Mouse (Mus musculus) myocyte (in vitro differentiated cells): Measurements from ENCODE around the gene Chm. TPM values are rescaled to one million over a fixed set of nuclear protein-coding genes. Genes with fewer than 3 reads are reported as not detected.

Experiments
- H3K27me3 ChIP-seq: one replicate; pipeline ENCODE4 v1.6.1; 2011; ENCODE audit not compliant: control insufficient read depth, insufficient read depth, insufficient read length
- H3K36me3 ChIP-seq: one replicate; pipeline ENCODE4 v1.6.1; 2011; ENCODE audit not compliant: control insufficient read depth, insufficient read depth
- H3K4me2 ChIP-seq: one replicate; pipeline ENCODE4 v1.6.1; 2011; ENCODE audit warnings: low read depth, control low read depth
- H3K4me3 ChIP-seq: one replicate; pipeline ENCODE4 v1.5.1; 2011; ENCODE audit warnings: mild to moderate bottlenecking, control low read depth, moderate library complexity
- H3K79me2 ChIP-seq: one replicate; pipeline ENCODE4 v1.6.1; 2011; ENCODE audit not compliant: control insufficient read depth, insufficient read depth
- H3ac ChIP-seq: one replicate; pipeline ENCODE4 v1.6.1; 2011; ENCODE audit not compliant: control insufficient read depth, insufficient read length
- CEBPB ChIP-seq: IDR thresholded peaks from 2 replicates; pipeline ENCODE4 v1.6.1; 2011; ENCODE audit warnings: mild to moderate bottlenecking, moderate library complexity; ENCODE audit not compliant: poor library complexity, insufficient read depth, severe bottlenecking
- E2F4 ChIP-seq: IDR thresholded peaks from one replicate; pipeline ENCODE4 v1.6.1; 2011; ENCODE audit warnings: mild to moderate bottlenecking, control low read depth, moderate library complexity; ENCODE audit not compliant: insufficient read depth
- MAX ChIP-seq: IDR thresholded peaks from one replicate; pipeline ENCODE4 v1.6.1; 2011; ENCODE audit warnings: low read depth, mild to moderate bottlenecking, control low read depth
- MYOD1 ChIP-seq, 3 experiments: IDR thresholded peaks; one replicate each; pipeline ENCODE4 v1.6.1; 2011; ENCODE audit warnings: control low read depth in 2 of 3, low read depth in 2 of 3, mild to moderate bottlenecking in 2 of 3, moderate library complexity in 1 of 3; ENCODE audit not compliant: insufficient read length in 2 of 3, control insufficient read depth in 1 of 3
- MYOG ChIP-seq, 3 experiments: IDR thresholded peaks; one replicate each; pipeline ENCODE4 v1.6.1; 2011; ENCODE audit warnings: control low read depth in 2 of 3, low read depth in 2 of 3, mild to moderate bottlenecking in 2 of 3; ENCODE audit not compliant: insufficient read length in 2 of 3, control insufficient read depth in 1 of 3, insufficient read depth in 1 of 3
- POLR2A ChIP-seq: IDR thresholded peaks from one replicate; pipeline ENCODE4 v1.6.1; 2011; ENCODE audit warnings: low read depth, mild to moderate bottlenecking, control low read depth, moderate library complexity; ENCODE audit not compliant: insufficient read length
- POLR2AphosphoS2 ChIP-seq: IDR thresholded peaks from one replicate; pipeline ENCODE4 v1.6.1; 2011; ENCODE audit warnings: low read depth, control low read depth; ENCODE audit not compliant: insufficient read length
- REST ChIP-seq: IDR thresholded peaks from one replicate; pipeline ENCODE4 v1.6.1; 2011; ENCODE audit warnings: mild to moderate bottlenecking, control low read depth, moderate library complexity; ENCODE audit not compliant: insufficient read depth, insufficient read length
- SRF ChIP-seq: IDR thresholded peaks from one replicate; pipeline ENCODE4 v1.6.1; 2011; ENCODE audit warnings: low read depth; ENCODE audit not compliant: control insufficient read depth, insufficient read length
- TCF12 ChIP-seq: IDR thresholded peaks from one replicate; pipeline ENCODE4 v1.6.1; 2011; ENCODE audit warnings: mild to moderate bottlenecking, control low read depth; ENCODE audit not compliant: poor library complexity, insufficient read depth, severe bottlenecking
- TCF3 ChIP-seq: IDR thresholded peaks from one replicate; pipeline ENCODE4 v1.6.1; 2011; ENCODE audit warnings: low read depth, control low read depth; ENCODE audit not compliant: insufficient read length
- USF1 ChIP-seq: IDR thresholded peaks from one replicate; pipeline ENCODE4 v1.6.1; 2011; ENCODE audit warnings: low read depth, mild to moderate bottlenecking, control low read depth, moderate library complexity
- polyA plus RNA-seq: library from polyadenylated mRNA; unstranded; fragments of >200 nt; fragmentation: generic; extraction: Trizol; gene quantifications from one replicate; pipeline ENCODE4 v1.2.1, GENCODE M21; 2012; ENCODE audit warnings: missing spikeins

The Chm gene
- polyA plus RNA-seq, 1 experiment, result 1.7 TPM

- peaks cover 17% of the 10 kb centered on the region for H3K79me2 ChIP-seq
- H3K27me3 ChIP-seq, result no peaks in the 10 kb centered on the region
- H3ac ChIP-seq, result no peak overlapping the region
- no peak overlapping the region for H3K4me2 ChIP-seq
- H3K4me3 ChIP-seq, result no peak overlapping the region
- TF ChIP-seq POLR2A (no peak), TCF12 (no peak), TCF3 (no peak), MYOD1 (IDR thresholded peaks at IDR 0.05; ENCODE audit: control insufficient read depth in 1 of 3, insufficient read length in 2 of 3, low read depth in 2 of 3) (no peak), MYOG (IDR thresholded peaks at IDR 0.05; ENCODE audit: control insufficient read depth in 1 of 3, insufficient read depth in 1 of 3, insufficient read length in 2 of 3, low read depth in 2 of 3) (no peak)
- no peaks in the 10 kb centered on the region for H3K36me3 ChIP-seq
These were observed 13.0 kb downstream of the Chm start for GRCm38 (mm10) chrX:113172271-113172670.

DNA sequence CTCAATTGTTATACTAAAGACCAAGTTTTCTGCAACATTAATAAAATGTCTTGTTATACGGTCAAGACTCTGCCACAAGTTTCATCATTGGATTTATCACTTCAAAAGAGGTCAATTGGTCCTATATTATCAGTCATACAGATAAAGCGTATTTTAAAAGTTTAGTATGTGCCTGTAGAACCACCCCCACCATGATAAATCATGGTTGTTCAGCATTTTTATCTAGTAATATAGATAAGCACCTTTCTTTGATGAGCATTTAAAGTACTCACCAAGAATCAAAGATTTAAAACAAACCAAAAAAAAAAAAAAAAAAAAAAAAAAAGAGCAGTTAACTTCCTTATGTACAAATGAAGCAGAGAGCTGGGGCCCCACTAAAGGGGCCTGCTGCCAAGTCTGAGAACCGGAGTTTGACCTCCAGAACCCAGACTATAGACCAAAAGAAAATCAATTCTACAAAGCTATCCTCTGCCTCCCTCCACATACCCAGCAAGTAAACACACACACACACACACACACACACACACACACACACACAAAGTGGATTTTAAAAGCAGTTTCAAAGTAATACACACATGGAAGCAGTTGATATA lies 25.0 kb downstream of the Chm start:
- Histone ChIP-seq H3K27me3 (no peaks in the 10 kb centered on the region), H3K4me3 (no peak overlapping the region), H3ac (no peak overlapping the region), H3K4me2 (no peak overlapping the region), H3K36me3 (no peaks in the 10 kb centered on the region), H3K79me2 (no peaks in the 10 kb centered on the region)
- no peak for TF ChIP-seq POLR2A
- no peak for TF ChIP-seq TCF12
- no peak for TF ChIP-seq POLR2AphosphoS2
- TF ChIP-seq TCF3, result no peak
- TF ChIP-seq CEBPB, result no peak
- no peak for TF ChIP-seq MYOG (IDR thresholded peaks at IDR 0.05; ENCODE audit: control insufficient read depth in 1 of 3, insufficient read depth in 1 of 3, insufficient read length in 2 of 3, low read depth in 2 of 3)
- no peak for TF ChIP-seq E2F4
- TF ChIP-seq REST, result no peak
- no peak for TF ChIP-seq SRF
- no peak for TF ChIP-seq MYOD1 (IDR thresholded peaks at IDR 0.05; ENCODE audit: control insufficient read depth in 1 of 3, insufficient read length in 2 of 3, low read depth in 2 of 3)
- TF ChIP-seq MAX, result no peak
- TF ChIP-seq USF1, result no peak

DNA sequence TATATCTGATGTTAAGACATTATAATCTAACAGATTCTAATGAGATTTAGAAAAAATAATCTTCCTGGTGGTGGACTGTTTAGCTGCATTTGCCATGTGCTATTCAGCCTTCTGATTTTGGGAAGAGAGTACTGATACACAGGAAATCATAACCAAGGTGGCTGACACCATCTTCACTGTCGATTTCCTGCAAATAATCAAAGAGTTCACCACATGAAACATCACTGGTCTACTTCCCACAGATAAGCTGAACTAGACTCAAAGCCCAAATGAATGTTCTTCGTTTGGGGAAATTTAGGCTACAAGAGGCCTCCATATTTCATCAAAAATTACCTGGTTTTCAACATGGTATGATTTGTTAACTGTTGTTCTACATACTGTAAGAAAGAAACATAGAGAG lies 101.1 kb downstream of the Chm start:
- no peak for TF ChIP-seq MAX
- no peak for TF ChIP-seq TCF3
- TF ChIP-seq TCF12, result no peak
- TF ChIP-seq REST, result no peak
- no peak for TF ChIP-seq POLR2A
- TF ChIP-seq POLR2AphosphoS2, result no peak
- TF ChIP-seq MYOD1 (IDR thresholded peaks at IDR 0.05; ENCODE audit: control insufficient read depth in 1 of 3, insufficient read length in 2 of 3, low read depth in 2 of 3), result no peak
- TF ChIP-seq E2F4, result no peak
- TF ChIP-seq CEBPB, result no peak
- TF ChIP-seq USF1, result no peak
- no peaks in the 10 kb centered on the region for H3K79me2 ChIP-seq
- no peaks in the 10 kb centered on the region for H3K27me3 ChIP-seq
- no peak overlapping the region for H3K4me3 ChIP-seq
- no peaks in the 10 kb centered on the region for H3K36me3 ChIP-seq
- no peak overlapping the region for H3ac ChIP-seq
- no peak overlapping the region for H3K4me2 ChIP-seq

DNA sequence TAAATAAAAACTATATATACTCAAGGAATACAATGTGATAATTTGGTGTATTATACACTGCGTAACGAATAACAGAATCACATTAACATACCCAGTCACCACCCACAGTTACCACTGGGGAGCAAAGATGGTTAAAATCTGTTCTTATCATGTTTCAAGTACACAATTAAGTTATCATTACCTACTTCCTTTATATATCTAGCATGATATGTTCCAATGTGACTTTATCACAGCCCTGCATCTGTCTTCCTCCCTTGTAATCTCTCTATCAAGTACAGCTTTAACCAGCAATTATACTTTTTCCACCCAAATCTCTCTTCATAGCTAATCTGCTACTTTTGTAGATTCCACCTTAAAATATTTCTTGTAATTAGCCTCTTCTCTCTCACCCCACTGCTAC lies 109.3 kb downstream of the Chm start:
- Histone ChIP-seq H3K36me3 (no peaks in the 10 kb centered on the region), H3K79me2 (no peaks in the 10 kb centered on the region), H3K4me2 (no peak overlapping the region), H3ac (no peak overlapping the region), H3K4me3 (no peak overlapping the region), H3K27me3 (no peaks in the 10 kb centered on the region)
- TF ChIP-seq TCF12 (no peak), MAX (no peak), POLR2AphosphoS2 (no peak), SRF (no peak), TCF3 (no peak), CEBPB (no peak)

GRCm38 (mm10) chrX:113074823-113075222 lies 110.5 kb downstream of the Chm start:
- TF ChIP-seq MAX (no peak), TCF3 (no peak), SRF (no peak), E2F4 (no peak), POLR2A (no peak), MYOG (IDR thresholded peaks at IDR 0.05; ENCODE audit: control insufficient read depth in 1 of 3, insufficient read depth in 1 of 3, insufficient read length in 2 of 3, low read depth in 2 of 3) (no peak), REST (no peak), MYOD1 (IDR thresholded peaks at IDR 0.05; ENCODE audit: control insufficient read depth in 1 of 3, insufficient read length in 2 of 3, low read depth in 2 of 3) (no peak), POLR2AphosphoS2 (no peak), CEBPB (no peak), USF1 (no peak), TCF12 (no peak)
- H3ac ChIP-seq, result no peak overlapping the region
- no peaks in the 10 kb centered on the region for H3K27me3 ChIP-seq

More at GRCm38 (mm10) chrX:113074823-113075222, 110.5 kb downstream of the Chm start:
- Histone ChIP-seq H3K4me3 (no peak overlapping the region), H3K79me2 (no peaks in the 10 kb centered on the region), H3K36me3 (no peaks in the 10 kb centered on the region), H3K4me2 (no peak overlapping the region)
